Comparison of ENCODE assay signal across 16 mouse cellular contexts in the genomic region with DNA sequence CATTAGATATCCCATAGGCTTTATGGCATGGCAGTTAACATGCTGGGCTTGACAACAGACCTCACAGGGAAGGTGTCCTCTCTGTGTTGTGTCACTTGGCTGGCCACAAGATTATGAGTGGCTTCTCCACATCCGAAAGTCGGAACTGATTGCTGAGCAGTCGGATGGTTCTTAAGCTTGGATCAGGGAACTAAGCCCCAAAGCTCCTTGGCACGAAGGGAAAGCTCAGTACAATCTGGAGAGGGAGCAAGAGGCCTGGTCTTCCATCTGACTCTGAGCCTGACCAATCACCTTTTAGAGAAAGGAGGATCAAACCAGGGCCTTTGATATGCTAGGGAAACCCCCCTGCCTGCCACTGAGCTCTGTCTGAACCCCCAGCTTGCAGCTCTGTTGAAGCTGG.
"Had no signal": no experiment of that assay in that cellular context is flagged by ENCODE, and none has a peak within 500 bp of the region (broad histone marks: within the 10 kb centered on the region; RNA-seq: fewer than 3 reads in every experiment).

No protein-coding gene starts in this region.

- DNase-seq: heart, postnatal 10 days; heart, postnatal 14 days; heart, postnatal 36 days; heart, postnatal 4 days; kidney, adult 11 months; kidney, adult 18-20 months; kidney, adult 2 months; kidney, adult 8-10 months; kidney, adult 9 months; kidney, postnatal 10 days; kidney, postnatal 14 days; kidney, postnatal 25 days; kidney, postnatal 36 days; kidney, postnatal 4 days; layer of hippocampus, adult 9-11 months; layer of hippocampus, postnatal 36 days had no signal
